Mouse (Mus musculus): ENCODE measurements around the gene Rbm6. TPM values are rescaled to one million over a fixed set of nuclear protein-coding genes. Genes with fewer than 3 reads are reported as not detected.

Rbm6 gene
- total RNA-seq, 2 experiments from 2014 or later: 150 to 174 TPM

- peak; percentile 96 for ATAC-seq (replicated peaks; ENCODE audit: low FRiP score, low TSS enrichment, poor library complexity, severe bottlenecking)
These were observed 14.8 kb upstream of the Rbm6 start, which contains the start of gene Mon1a for GRCm38 (mm10) chr9:107887804-107888266. TSS of gene Mon1a (plus strand) at chr9:107888151.

- no peak for ATAC-seq (replicated peaks; ENCODE audit: low FRiP score, low TSS enrichment, poor library complexity, severe bottlenecking)
These were observed 7.4 kb upstream of the Rbm6 start for GRCm38 (mm10) chr9:107880411-107880810.

GRCm38 (mm10) chr9:107872350-107873098 is 513 bp downstream of the Rbm6 start:
- peak; percentile 100 for ATAC-seq (replicated peaks; ENCODE audit: low FRiP score, low TSS enrichment, poor library complexity, severe bottlenecking)

GRCm38 (mm10) chr9:107866081-107866480 is 7.0 kb downstream of the Rbm6 start:
- no peak for ATAC-seq (replicated peaks; ENCODE audit: low FRiP score, low TSS enrichment, poor library complexity, severe bottlenecking)

GRCm38 (mm10) chr9:107864493-107864892 is 8.5 kb downstream of the Rbm6 start:
- no peak for ATAC-seq (replicated peaks; ENCODE audit: low FRiP score, low TSS enrichment, poor library complexity, severe bottlenecking)

- ATAC-seq (replicated peaks; ENCODE audit: low FRiP score, low TSS enrichment, poor library complexity, severe bottlenecking): peak; percentile 91
These were observed 14.7 kb downstream of the Rbm6 start for GRCm38 (mm10) chr9:107858343-107858742.

GRCm38 (mm10) chr9:107848922-107849321 is 24.1 kb downstream of the Rbm6 start:
- no peak for ATAC-seq (replicated peaks; ENCODE audit: low FRiP score, low TSS enrichment, poor library complexity, severe bottlenecking)

- no peak for ATAC-seq (replicated peaks; ENCODE audit: low FRiP score, low TSS enrichment, poor library complexity, severe bottlenecking)
These were observed 30.3 kb downstream of the Rbm6 start for GRCm38 (mm10) chr9:107842709-107843108.

- ATAC-seq (replicated peaks; ENCODE audit: low FRiP score, low TSS enrichment, poor library complexity, severe bottlenecking): no peak
These were observed 34.2 kb downstream of the Rbm6 start for GRCm38 (mm10) chr9:107838869-107839268.

GRCm38 (mm10) chr9:107833826-107834225 is 39.2 kb downstream of the Rbm6 start:
- no peak for ATAC-seq (replicated peaks; ENCODE audit: low FRiP score, low TSS enrichment, poor library complexity, severe bottlenecking)

- no peak for ATAC-seq (replicated peaks; ENCODE audit: low FRiP score, low TSS enrichment, poor library complexity, severe bottlenecking)
These were observed 41.3 kb downstream of the Rbm6 start for GRCm38 (mm10) chr9:107831765-107832164.

- ATAC-seq (replicated peaks; ENCODE audit: low FRiP score, low TSS enrichment, poor library complexity, severe bottlenecking): no peak
These were observed 60.9 kb downstream of the Rbm6 start for GRCm38 (mm10) chr9:107812132-107812531.

- peak; percentile 85 for ATAC-seq (replicated peaks; ENCODE audit: low FRiP score, low TSS enrichment, poor library complexity, severe bottlenecking)
These were observed 62.1 kb downstream of the Rbm6 start for GRCm38 (mm10) chr9:107810985-107811384.

- peak; percentile 80 for ATAC-seq (replicated peaks; ENCODE audit: low FRiP score, low TSS enrichment, poor library complexity, severe bottlenecking)
These were observed 81.3 kb downstream of the Rbm6 start for GRCm38 (mm10) chr9:107791714-107792113.

GRCm38 (mm10) chr9:107782536-107783203 is 90.4 kb downstream of the Rbm6 start:
- ATAC-seq (replicated peaks; ENCODE audit: low FRiP score, low TSS enrichment, poor library complexity, severe bottlenecking): no peak

- ATAC-seq (replicated peaks; ENCODE audit: low FRiP score, low TSS enrichment, poor library complexity, severe bottlenecking): 0 out of 2 replicates have a peak, but pooled peaks have one; percentile 44
These were observed 96.2 kb downstream of the Rbm6 start for GRCm38 (mm10) chr9:107776809-107777208.

GRCm38 (mm10) chr9:107774411-107774810 is 98.6 kb downstream of the Rbm6 start:
- ATAC-seq (replicated peaks; ENCODE audit: low FRiP score, low TSS enrichment, poor library complexity, severe bottlenecking): no peak

- ATAC-seq (replicated peaks; ENCODE audit: low FRiP score, low TSS enrichment, poor library complexity, severe bottlenecking): no peak
These were observed 101.3 kb downstream of the Rbm6 start for GRCm38 (mm10) chr9:107771782-107772181.

- peak; percentile 98 for ATAC-seq (replicated peaks; ENCODE audit: low FRiP score, low TSS enrichment, poor library complexity, severe bottlenecking)
These were observed 102.4 kb downstream of the Rbm6 start, which contains the start of gene Rbm5 for GRCm38 (mm10) chr9:107770374-107771290. TSS of gene Rbm5 (minus strand) at chr9:107770996.

- no peak for ATAC-seq (replicated peaks; ENCODE audit: low FRiP score, low TSS enrichment, poor library complexity, severe bottlenecking)
These were observed 103.0 kb downstream of the Rbm6 start for GRCm38 (mm10) chr9:107770037-107770373.
